In the genomic region with DNA sequence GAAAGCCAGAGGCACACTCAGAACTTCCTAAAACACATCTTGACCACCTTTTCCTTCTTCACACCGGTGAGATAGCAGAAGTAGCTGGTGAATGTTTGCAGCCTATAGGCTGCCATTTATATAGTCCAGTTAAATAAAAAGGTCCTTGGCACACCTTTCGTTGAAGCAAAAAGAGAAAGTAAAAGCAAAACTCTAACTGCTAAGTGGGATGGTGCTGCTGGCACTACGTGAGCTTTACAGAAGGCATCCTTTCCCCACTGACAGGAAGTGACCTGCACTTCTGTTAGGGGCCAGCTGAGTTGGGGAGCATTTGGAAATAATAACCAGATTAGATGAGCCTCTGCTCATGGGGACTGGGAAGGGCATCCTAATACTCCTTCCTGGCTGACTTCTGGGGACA, we compare ENCODE assay signal across 8 mouse cellular contexts. TPM values are rescaled to one million over a fixed set of nuclear protein-coding genes. Genes with fewer than 3 reads are reported as not detected.
DNase-seq lines count a peak whose midpoint lies in the region; ATAC-seq and TF ChIP-seq lines count a peak whose summit lies in the region.

No protein-coding gene starts in this region.

- no peaks in the 10 kb centered on the region for H3K36me3 ChIP-seq in limb, embryonic 10.5 days
- no peaks in the 10 kb centered on the region for H3K36me3 ChIP-seq in neural tube, embryonic 15.5 days

- peak overlapping the region; percentile 89 for H3K4me2 ChIP-seq in neural tube, embryonic 15.5 days

- TF ChIP-seq CTCF in lung, adult 2 months (IDR thresholded peaks at IDR 0.05; ENCODE audit: insufficient read depth, low read length) = no peak
- no peak for TF ChIP-seq CTCF in cortical plate, adult 2 months (IDR thresholded peaks at IDR 0.05; ENCODE audit: extremely low read depth, insufficient read depth, low read length)

- WGBS in lung, adult 2 months = 43% methylated on average over 3 of the region's 3 CpGs
- WGBS in limb, embryonic 10.5 days = 61% methylated on average over 3 of the region's 3 CpGs
- 76% methylated on average over 3 of the region's 3 CpGs for WGBS in neural tube, embryonic 15.5 days

- H3K9me3 ChIP-seq in limb, embryonic 10.5 days (replicated peaks) = no peaks in the 10 kb centered on the region
- H3K9me3 ChIP-seq in neural tube, embryonic 15.5 days (replicated peaks) = no peaks in the 10 kb centered on the region

- no peak overlapping the region for H3K9ac ChIP-seq in neural tube, embryonic 15.5 days (replicated peaks)

- no peak overlapping the region for H3K27ac ChIP-seq in cortical plate, adult 2 months (ENCODE audit: insufficient read depth, low read length)
- peak overlapping the region; percentile 86 for H3K27ac ChIP-seq in limb, embryonic 10.5 days
- H3K27ac ChIP-seq in neural tube, embryonic 15.5 days (replicated peaks) = no peak overlapping the region

- no peak for ATAC-seq in neural tube, embryonic 15.5 days (ENCODE audit: low FRiP score)

- TF ChIP-seq POLR2A in lung, adult 2 months (IDR thresholded peaks at IDR 0.05; ENCODE audit: borderline replicate concordance, extremely low read depth, low read depth, low read length) = no peak
- no peak for TF ChIP-seq POLR2A in cortical plate, adult 2 months (IDR thresholded peaks at IDR 0.05; ENCODE audit: extremely low read depth, insufficient read depth, low read length)

- H3K4me1 ChIP-seq in lung, adult 2 months (ENCODE audit: control insufficient read depth, insufficient read depth, low read length) = 0 out of 2 replicates have a peak, but pooled peaks cover 3% of the 10 kb centered on the region
- no peaks in the 10 kb centered on the region for H3K4me1 ChIP-seq in cortical plate, adult 2 months (ENCODE audit: control insufficient read depth, insufficient read depth, low read length)
- peaks cover 16% of the 10 kb centered on the region for H3K4me1 ChIP-seq in limb, embryonic 10.5 days
- peaks cover 10% of the 10 kb centered on the region for H3K4me1 ChIP-seq in neural tube, embryonic 15.5 days

- peaks cover 23% of the 10 kb centered on the region; the same call in 1 of the 2 replicates for H3K27me3 ChIP-seq in limb, embryonic 10.5 days (ENCODE audit: low read depth, poor library complexity, severe bottlenecking)
- peaks cover 10% of the 10 kb centered on the region; the same call in 1 of the 2 replicates for H3K27me3 ChIP-seq in neural tube, embryonic 15.5 days (replicated peaks)

- DNase-seq in lung, adult 2 months = no peak
- no peak for DNase-seq in lung, adult 18-20 months
- no peak for DNase-seq in limb, embryonic 10.5 days (ENCODE audit: low spot score)
- DNase-seq in testis, postnatal 10 days (ENCODE audit: low spot score) = no peak
- no peak for DNase-seq in right cerebral cortex, adult 18-20 months
- DNase-seq in right cerebral cortex, postnatal 14 days = no peak

- H3K4me3 ChIP-seq in lung, adult 2 months (replicated peaks; ENCODE audit: extremely low read depth, low read depth, low read length) = peak overlapping the region; percentile 60
- peak overlapping the region; percentile 28; the same call in 1 of the 2 replicates for H3K4me3 ChIP-seq in cortical plate, adult 2 months (ENCODE audit: insufficient read depth, low read length)
- peak overlapping the region; percentile 69 for H3K4me3 ChIP-seq in limb, embryonic 10.5 days
- peak overlapping the region; percentile 60 for H3K4me3 ChIP-seq in neural tube, embryonic 15.5 days (replicated peaks)

RNA-seq across cellular contexts. Expression of a gene that starts 0.8 kb away (rescaled TPM):
- 1.7 and 2.9 TPM in 2 replicates for polyA plus RNA-seq in lung, adult 2 months (2012; rRNA removed)
- polyA plus RNA-seq in cortical plate, adult 2 months (2012; rRNA removed) = 0.79 and 1.1 TPM in 2 replicates
- 5.9 and 7.0 TPM in 2 replicates for polyA plus RNA-seq in limb, embryonic 10.5 days (2016; fragmentation: Nextera tagmentation; extraction: Ambion mirVana)
- 1.1 and 5.3 TPM in 2 replicates for polyA plus RNA-seq in neural tube, embryonic 15.5 days (2015; fragmentation: Nextera tagmentation; extraction: Ambion mirVana)
